Mouse (Mus musculus): ENCODE measurements around the gene Olfr1510. TPM values are rescaled to one million over a fixed set of nuclear protein-coding genes. Genes with fewer than 3 reads are reported as not detected.
"Not testable (repeated sequence)": the region's sequence is repeated elsewhere in the genome, so short reads cannot be mapped to it uniquely, and the experiment has no call there.

Gene Olfr1510
- polyA plus RNA-seq (2015; fragmentation: Nextera tagmentation; extraction: Ambion mirVana), result not detected in 2 replicates

DNA sequence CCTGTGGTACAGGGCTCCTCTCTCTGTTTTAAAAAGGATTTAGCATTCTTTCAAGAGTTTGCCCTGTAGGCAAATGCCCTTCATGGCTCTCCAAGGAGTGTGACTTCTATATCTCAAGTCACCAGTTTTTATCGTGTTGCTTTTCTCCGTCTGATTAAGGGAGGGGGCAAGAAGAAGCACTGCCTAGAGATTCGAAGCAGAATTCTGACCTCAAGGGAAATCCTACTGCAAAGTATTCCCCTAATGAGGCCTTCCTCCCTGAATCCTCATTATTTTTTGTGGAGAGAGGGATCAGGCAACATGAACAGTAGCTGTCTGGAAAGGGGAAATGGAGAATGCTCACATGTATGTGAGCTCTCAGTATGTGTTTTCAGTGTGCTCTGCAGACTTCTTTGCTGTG is at the start of gene Olfr1510:
Gene Olfr1510 (minus strand): TSS at position 101 of the 400 bp plus-strand sequence.
- Histone ChIP-seq H3K9ac (no peak within 1 kb of the TSS), H3K9me3 (no peaks in the 10 kb centered on the region), H3K4me3 (no peak within 1 kb of the TSS), H3K4me1 (no peaks in the 10 kb centered on the region), H3K36me3 (no peaks in the 10 kb centered on the region), H3K27me3 (replicated peaks) (no peaks in the 10 kb centered on the region), H3K27ac (replicated peaks) (no peak within 1 kb of the TSS), H3K4me2 (no peak within 1 kb of the TSS)
- 71% methylated on average over 3 of the region's 3 CpGs for WGBS
- ATAC-seq (ENCODE audit: extremely low read depth, insufficient number of reproducible peaks, low FRiP score, low TSS enrichment), result no peak

- Histone ChIP-seq H3K4me1 (no peaks in the 10 kb centered on the region), H3K27ac (replicated peaks) (no peak overlapping the region), H3K4me3 (no peak overlapping the region), H3K4me2 (no peak overlapping the region), H3K9me3 (peaks cover 4% of the 10 kb centered on the region; the same call in 1 of the 2 replicates), H3K9ac (no peak overlapping the region), H3K36me3 (no peaks in the 10 kb centered on the region), H3K27me3 (replicated peaks) (no peaks in the 10 kb centered on the region)
- ATAC-seq (ENCODE audit: extremely low read depth, insufficient number of reproducible peaks, low FRiP score, low TSS enrichment), result no peak
Measured at GRCm38 (mm10) chr14:52461928-52462327, 47.8 kb upstream of the Olfr1510 start.

- H3K4me3 ChIP-seq, result no peak overlapping the region
- no peak overlapping the region for H3K27ac ChIP-seq (replicated peaks)
- H3K9me3 ChIP-seq, result no peaks in the 10 kb centered on the region
- H3K36me3 ChIP-seq, result no peaks in the 10 kb centered on the region
- no peaks in the 10 kb centered on the region for H3K27me3 ChIP-seq (replicated peaks)
- no peaks in the 10 kb centered on the region for H3K4me1 ChIP-seq
- 76% methylated on average over 8 of the region's 8 CpGs for WGBS
- no peak for ATAC-seq (ENCODE audit: extremely low read depth, insufficient number of reproducible peaks, low FRiP score, low TSS enrichment)
- H3K4me2 ChIP-seq, result no peak overlapping the region
- H3K9ac ChIP-seq, result no peak overlapping the region
Measured at GRCm38 (mm10) chr14:52451138-52451537, 37.0 kb upstream of the Olfr1510 start.

GRCm38 (mm10) chr14:52442690-52443089 is 28.5 kb upstream of the Olfr1510 start, which contains the start of gene Olfr1509:
Olfr1509 (plus strand) TSS chr14:52442990.
- H3K4me3 ChIP-seq, result no peak within 1 kb of the TSS
- no peaks in the 10 kb centered on the region for H3K4me1 ChIP-seq
- H3K36me3 ChIP-seq, result no peaks in the 10 kb centered on the region
- H3K9ac ChIP-seq, result no peak within 1 kb of the TSS
- H3K27me3 ChIP-seq (replicated peaks), result no peaks in the 10 kb centered on the region
- ATAC-seq (ENCODE audit: extremely low read depth, insufficient number of reproducible peaks, low FRiP score, low TSS enrichment), result no peak
- H3K4me2 ChIP-seq, result no peak within 1 kb of the TSS
- H3K27ac ChIP-seq (replicated peaks), result no peak within 1 kb of the TSS
- no peaks in the 10 kb centered on the region for H3K9me3 ChIP-seq

GRCm38 (mm10) chr14:52427686-52428085 is 13.5 kb upstream of the Olfr1510 start:
- Histone ChIP-seq H3K9ac (no peak overlapping the region), H3K27me3 (replicated peaks) (no peaks in the 10 kb centered on the region), H3K36me3 (no peaks in the 10 kb centered on the region), H3K4me1 (no peaks in the 10 kb centered on the region), H3K27ac (replicated peaks) (no peak overlapping the region), H3K9me3 (no peaks in the 10 kb centered on the region), H3K4me2 (no peak overlapping the region), H3K4me3 (no peak overlapping the region)
- no peak for ATAC-seq (ENCODE audit: extremely low read depth, insufficient number of reproducible peaks, low FRiP score, low TSS enrichment)
- WGBS, result 78% methylated on average over 1 of the region's 1 CpGs

- not testable (repeated sequence) for H3K4me1 ChIP-seq; H3K27me3 ChIP-seq (replicated peaks); H3K27ac ChIP-seq (replicated peaks); H3K9ac ChIP-seq; H3K4me3 ChIP-seq; H3K36me3 ChIP-seq; H3K9me3 ChIP-seq; H3K4me2 ChIP-seq; ATAC-seq (ENCODE audit: extremely low read depth, insufficient number of reproducible peaks, low FRiP score, low TSS enrichment)
- 62% methylated on average over 7 of the region's 10 CpGs for WGBS
Measured at GRCm38 (mm10) chr14:52410142-52410919, 3.8 kb downstream of the Olfr1510 start.

DNA sequence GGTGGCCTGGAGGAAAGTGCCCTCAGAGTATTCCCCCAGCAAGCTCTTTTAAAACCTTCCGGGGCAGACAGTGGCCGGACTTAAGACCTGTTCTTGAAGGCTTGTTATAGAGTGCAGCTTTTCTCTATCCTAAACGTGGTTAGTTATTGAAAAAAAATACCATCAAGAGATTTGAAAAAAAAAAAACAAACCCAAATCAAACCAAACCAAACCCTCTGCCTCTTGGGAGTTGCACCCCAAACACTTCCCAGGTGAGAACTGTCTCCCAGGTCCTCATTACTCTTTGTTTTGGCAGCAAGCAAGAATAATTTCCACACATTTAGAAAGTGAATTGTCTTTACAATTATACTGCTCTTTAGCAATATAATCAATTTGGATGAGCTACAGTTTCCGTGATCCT is 16.9 kb downstream of the Olfr1510 start, which contains the start of gene Olfr1511:
Gene Olfr1511 (minus strand): TSS at position 101 of the 400 bp plus-strand sequence.
- Histone ChIP-seq H3K36me3 (no peaks in the 10 kb centered on the region), H3K4me3 (no peak within 1 kb of the TSS), H3K27me3 (replicated peaks) (no peaks in the 10 kb centered on the region), H3K9ac (no peak within 1 kb of the TSS), H3K4me2 (no peak within 1 kb of the TSS), H3K27ac (replicated peaks) (no peak within 1 kb of the TSS), H3K9me3 (no peaks in the 10 kb centered on the region), H3K4me1 (no peaks in the 10 kb centered on the region)
- 66% methylated on average over 4 of the region's 4 CpGs for WGBS
- no peak for ATAC-seq (ENCODE audit: extremely low read depth, insufficient number of reproducible peaks, low FRiP score, low TSS enrichment)

DNA sequence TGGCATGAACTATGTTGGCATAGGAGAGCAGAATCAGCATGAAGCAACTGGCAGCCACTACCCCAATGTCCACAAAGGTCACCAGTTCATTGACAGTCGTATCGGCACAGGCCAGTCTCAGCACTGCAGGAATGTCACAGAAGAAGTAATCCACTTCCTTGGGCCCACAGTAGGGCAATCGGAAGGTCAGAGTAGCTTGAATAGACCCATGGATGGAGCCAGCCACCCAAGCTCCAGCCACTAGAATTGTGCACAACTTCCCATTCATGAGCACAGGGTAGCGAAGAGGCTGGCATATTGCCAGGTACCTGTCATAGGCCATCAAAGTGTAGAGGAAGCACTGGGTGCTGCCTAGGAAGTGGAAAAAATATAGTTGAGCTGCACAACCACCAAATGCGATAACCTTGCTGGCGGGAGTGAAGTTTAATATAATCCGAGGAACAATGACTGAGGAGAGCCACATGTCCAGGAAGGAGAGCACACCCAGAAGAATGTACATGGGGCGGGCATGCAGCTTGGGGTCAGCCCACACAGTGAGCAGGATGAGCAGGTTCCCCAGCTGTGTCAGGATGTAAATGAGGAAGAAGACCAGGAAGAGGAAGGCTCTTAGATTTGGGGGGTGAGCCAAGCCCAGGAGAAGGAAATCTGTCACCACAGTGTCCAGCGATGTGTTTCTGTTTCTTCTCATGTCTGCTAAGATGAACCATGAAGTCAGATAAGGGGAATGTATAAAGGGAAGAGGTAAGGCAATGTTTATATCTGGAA is 23.9 kb downstream of the Olfr1510 start:
- not testable (repeated sequence) for H3K27me3 ChIP-seq (replicated peaks); H3K27ac ChIP-seq (replicated peaks); H3K4me2 ChIP-seq; H3K36me3 ChIP-seq; ATAC-seq (ENCODE audit: extremely low read depth, insufficient number of reproducible peaks, low FRiP score, low TSS enrichment); H3K9ac ChIP-seq; H3K4me3 ChIP-seq; H3K4me1 ChIP-seq; H3K9me3 ChIP-seq
- 77% methylated on average over 9 of the region's 9 CpGs for WGBS

- 70% methylated on average over 2 of the region's 2 CpGs for WGBS
Measured at GRCm38 (mm10) chr14:52379068-52379467, 35.1 kb downstream of the Olfr1510 start, which contains the start of gene Olfr1512. Olfr1512 (minus strand) TSS chr14:52379168.

GRCm38 (mm10) chr14:52368741-52369140 is 45.4 kb downstream of the Olfr1510 start:
- H3K4me1 ChIP-seq, result no peaks in the 10 kb centered on the region
- no peaks in the 10 kb centered on the region; the same call in 1 of the 2 replicates for H3K9me3 ChIP-seq
- no peaks in the 10 kb centered on the region for H3K36me3 ChIP-seq
- WGBS, result 80% methylated on average over 3 of the region's 3 CpGs
- H3K9ac ChIP-seq, result no peak overlapping the region
- no peak overlapping the region for H3K4me2 ChIP-seq
- H3K27ac ChIP-seq (replicated peaks), result no peak overlapping the region
- H3K4me3 ChIP-seq, result no peak overlapping the region
- H3K27me3 ChIP-seq (replicated peaks), result no peaks in the 10 kb centered on the region
- no peak for ATAC-seq (ENCODE audit: extremely low read depth, insufficient number of reproducible peaks, low FRiP score, low TSS enrichment)

More at GRCm38 (mm10) chr14:52379068-52379467, 35.1 kb downstream of the Olfr1510 start, which contains the start of gene Olfr1512:
- Histone ChIP-seq H3K27me3 (replicated peaks) (no peaks in the 10 kb centered on the region), H3K4me3 (no peak within 1 kb of the TSS), H3K9ac (no peak within 1 kb of the TSS), H3K4me2 (no peak within 1 kb of the TSS), H3K4me1 (no peaks in the 10 kb centered on the region), H3K9me3 (no peaks in the 10 kb centered on the region), H3K27ac (replicated peaks) (no peak within 1 kb of the TSS), H3K36me3 (no peaks in the 10 kb centered on the region)
- no peak for ATAC-seq (ENCODE audit: extremely low read depth, insufficient number of reproducible peaks, low FRiP score, low TSS enrichment)

All from heart, embryonic 13.5 days (tissue).